ENCODE assay signal across 9 mouse cellular contexts in genomic region chr13:36723726-36724300, GRCm38 (mm10). TPM values are rescaled to one million over a fixed set of nuclear protein-coding genes. Genes with fewer than 3 reads are reported as not detected.
A peak's percentile ranks its signal among the peaks of the same experiment; 100 is the strongest.
DNase-seq lines count a peak whose midpoint lies in the region; ATAC-seq lines count a peak whose summit lies in the region.
"Had no signal": no experiment of that assay in that cellular context is flagged by ENCODE, and none has a peak within 500 bp of the region (broad histone marks: within the 10 kb centered on the region; RNA-seq: fewer than 3 reads in every experiment).

No protein-coding gene starts in this region.

- H3K4me2 ChIP-seq in hindbrain, embryonic 15.5 days = peak overlapping the region; percentile 50
- peak overlapping the region; percentile 45 for H3K4me2 ChIP-seq in neural tube, embryonic 13.5 days

- peak overlapping the region; percentile 80 for H3K27ac ChIP-seq in hindbrain, embryonic 15.5 days (replicated peaks)
- peak overlapping the region; percentile 92 for H3K27ac ChIP-seq in neural tube, embryonic 13.5 days (replicated peaks)
- H3K27ac ChIP-seq: stomach, embryonic 15.5 days had no signal

- intact Hi-C loops in left cerebral cortex, postnatal 36 days (cut with DNase I) = no loop called here
- intact Hi-C loops in left cerebral cortex, postnatal 4 days (cut with DNase I) = no loop called here

- H3K36me3 ChIP-seq in hindbrain, embryonic 15.5 days = no peaks in the 10 kb centered on the region
- H3K36me3 ChIP-seq in neural tube, embryonic 13.5 days = no peaks in the 10 kb centered on the region
- H3K36me3 ChIP-seq: stomach, embryonic 15.5 days had no signal

- peaks cover 29% of the 10 kb centered on the region for H3K27me3 ChIP-seq in hindbrain, embryonic 15.5 days
- H3K27me3 ChIP-seq in neural tube, embryonic 13.5 days = peaks cover 82% of the 10 kb centered on the region

- ATAC-seq in hindbrain, embryonic 15.5 days (ENCODE audit: low FRiP score, low read depth) = no peak; the same call in 1 of the 2 replicates
- 0 out of 2 replicates have a peak, but pooled peaks have one; percentile 3 for ATAC-seq in neural tube, embryonic 13.5 days (ENCODE audit: low read depth)

- no peaks in the 10 kb centered on the region for H3K9me3 ChIP-seq in hindbrain, embryonic 15.5 days
- no peaks in the 10 kb centered on the region for H3K9me3 ChIP-seq in neural tube, embryonic 13.5 days
- H3K9me3 ChIP-seq: stomach, embryonic 15.5 days had no signal

- WGBS in hindbrain, embryonic 15.5 days = 3% methylated on average over 15 of the region's 15 CpGs
- 2% methylated on average over 15 of the region's 15 CpGs for WGBS in neural tube, embryonic 13.5 days

- peaks cover 29% of the 10 kb centered on the region for H3K4me1 ChIP-seq in hindbrain, embryonic 15.5 days (replicated peaks)
- H3K4me1 ChIP-seq in neural tube, embryonic 13.5 days (replicated peaks) = peaks cover 47% of the 10 kb centered on the region

- DNase-seq in left cerebral cortex, postnatal 36 days (ENCODE audit: low spot score in 2 of 2) = peak; percentile 23 to 24
- no peak for DNase-seq in left cerebral cortex, postnatal 4 days
- peak; percentile 40 for DNase-seq in embryo, embryonic 10.5 days (ENCODE audit: low spot score)
- no peak for DNase-seq in adrenal gland, postnatal 25 days
- no peak for DNase-seq in kidney, postnatal 25 days
- no peak for DNase-seq in gastrocnemius, postnatal 10 days

- no peak overlapping the region for H3K4me3 ChIP-seq in hindbrain, embryonic 15.5 days
- no peak overlapping the region for H3K4me3 ChIP-seq in neural tube, embryonic 13.5 days

- no peak overlapping the region for H3K9ac ChIP-seq in hindbrain, embryonic 15.5 days
- 0 out of 2 replicates have a peak overlapping the region, but pooled peaks have one; percentile 19 for H3K9ac ChIP-seq in neural tube, embryonic 13.5 days
- H3K9ac ChIP-seq: stomach, embryonic 15.5 days had no signal

RNA-seq across cellular contexts. Expression of gene Nrn1, which starts 11.1 kb away (rescaled TPM):
- total RNA-seq in left cerebral cortex, postnatal 36 days (2021) = 100 to 1,000 TPM; 288 to 356 TPM
- total RNA-seq in left cerebral cortex, postnatal 4 days (2021) = 10 to 100 TPM; 22.6 to 29.6 TPM
- 76.0 and 78.5 TPM in 2 replicates for polyA plus RNA-seq in hindbrain, embryonic 15.5 days (2015; fragmentation: Nextera tagmentation; extraction: Ambion mirVana)
- 74.3 and 74.7 TPM in 2 replicates for polyA plus RNA-seq in neural tube, embryonic 13.5 days (2015; fragmentation: Nextera tagmentation; extraction: Ambion mirVana)
- total RNA-seq in adrenal gland, postnatal 25 days (2021) = 5.3 and 5.9 TPM in 2 replicates
- total RNA-seq in gastrocnemius, postnatal 10 days (2021) = 1 to 10 TPM; 3.2 to 3.3 TPM

Comparison
In these comparisons a context has a peak if more than half of its experiments do, and no peak if none do; other contexts are left out.
1. DNase-seq: peak in left cerebral cortex, postnatal 36 days (2 of 2) and embryo, embryonic 10.5 days (single experiment); none in left cerebral cortex, postnatal 4 days (single experiment), adrenal gland, postnatal 25 days (single experiment), kidney, postnatal 25 days (0 of 2) and gastrocnemius, postnatal 10 days (single experiment).
2. RNA of gene Nrn1, which starts 11.1 kb away (total RNA-seq): 288 to 356 TPM in left cerebral cortex, postnatal 36 days; 22.6 to 29.6 TPM in left cerebral cortex, postnatal 4 days, 5.3 to 5.9 TPM in adrenal gland, postnatal 25 days and 3.2 to 3.3 TPM in gastrocnemius, postnatal 10 days; every median in the first group is over 4 times any median in the second.